Mouse (Mus musculus): ENCODE measurements around the gene Klk15.
"Not testable (repeated sequence)": the region's sequence is repeated elsewhere in the genome, so short reads cannot be mapped to it uniquely, and the experiment has no call there.

Gene Klk15

DNA sequence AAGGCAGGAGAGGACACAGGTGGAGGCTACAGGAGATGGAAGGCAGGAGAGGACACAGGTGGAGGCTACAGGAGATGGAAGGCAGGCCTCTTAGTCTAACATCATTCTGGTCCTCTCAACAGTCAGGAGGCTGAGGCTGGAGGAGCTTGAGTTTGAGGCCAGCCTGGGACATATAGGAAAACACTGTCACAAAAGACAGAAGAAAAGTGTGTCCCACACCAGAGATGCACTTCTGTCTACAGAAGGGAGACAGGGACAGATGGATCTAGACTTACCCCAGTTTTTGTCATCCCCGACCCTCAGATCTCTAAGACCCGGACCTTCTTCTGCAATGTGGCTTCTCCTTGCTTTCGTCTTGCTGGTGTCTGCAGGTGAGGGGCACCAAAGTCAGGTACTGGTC lies at the start of gene Klk15:
Klk15 (plus strand) TSS at position 301 of the 400 bp plus-strand sequence.
- in situ Hi-C loops (cut with MboI; ENCODE audit: unreplicated experiment in 2 of 2) = no loop called here

- in situ Hi-C loops (cut with MboI; ENCODE audit: unreplicated experiment in 2 of 2) = loop anchor here (5.0 to 25.0 kb wide), 6 partner anchors 204 to 746 kb away; partner anchors contain the start of genes Klk14 (in 1 of the 2) and Vsig10l (in 1 of the 2)
These were observed 42.2 kb upstream of the Klk15 start for GRCm38 (mm10) chr7:43891365-43891764.

DNA sequence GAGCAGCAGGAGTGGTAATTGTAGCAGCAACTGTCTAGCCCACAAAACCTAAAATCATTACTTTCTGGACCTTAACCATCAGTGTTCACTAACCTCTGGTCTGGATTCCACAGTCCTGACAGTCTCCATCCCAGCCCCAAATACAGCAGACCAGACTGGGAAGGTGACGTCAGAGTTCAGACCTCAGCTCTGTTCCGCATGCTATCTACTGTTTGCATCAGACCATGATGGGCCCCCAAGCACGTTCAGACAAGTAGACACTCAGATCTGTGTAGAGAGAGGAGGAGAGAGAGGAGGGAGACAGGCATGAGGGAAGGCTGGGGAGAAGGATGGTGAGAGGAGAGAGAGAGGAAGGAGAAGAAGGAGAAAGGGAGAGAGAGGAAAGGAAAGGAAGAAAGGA lies 41.8 kb upstream of the Klk15 start:
- in situ Hi-C loops (cut with MboI; ENCODE audit: unreplicated experiment in 2 of 2) = loop anchor here (5.0 to 25.0 kb wide), 6 partner anchors 204 to 746 kb away; partner anchors contain the start of genes Klk14 (in 1 of the 2) and Vsig10l (in 1 of the 2)

- in situ Hi-C loops (cut with MboI; ENCODE audit: unreplicated experiment in 2 of 2) = loop anchor here (5.0 to 25.0 kb wide), 6 partner anchors 208 to 742 kb away; partner anchors contain the start of genes Klk14 (in 1 of the 2) and Vsig10l (in 1 of the 2)
These were observed 38.7 kb upstream of the Klk15 start for GRCm38 (mm10) chr7:43894836-43895235.

DNA sequence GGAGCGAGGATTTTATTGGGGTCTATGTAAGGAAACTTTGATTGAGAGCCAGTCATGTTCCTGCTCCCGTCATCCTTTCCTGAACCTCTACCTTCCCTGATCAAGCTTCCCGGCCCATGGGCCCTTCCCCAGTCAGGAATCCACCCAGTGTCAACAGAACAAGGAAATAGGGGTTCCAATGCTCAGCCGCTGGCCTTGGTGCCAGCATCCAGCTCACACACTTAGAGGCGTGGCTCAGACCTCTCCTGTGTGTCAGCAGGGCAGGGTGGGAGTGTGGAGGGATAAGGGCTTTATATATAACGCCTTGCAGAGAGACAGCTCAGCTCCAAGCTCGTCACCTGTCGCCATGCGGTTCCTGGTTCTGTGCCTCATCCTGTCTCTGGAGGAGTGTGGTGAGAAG lies 18.7 kb upstream of the Klk15 start:
- in situ Hi-C loops (cut with MboI; ENCODE audit: unreplicated experiment in 2 of 2) = loop anchor here in 1 of 2 experiments (25.0 kb wide), 1 partner anchor 422 kb away; no protein-coding TSS in a partner anchor

DNA sequence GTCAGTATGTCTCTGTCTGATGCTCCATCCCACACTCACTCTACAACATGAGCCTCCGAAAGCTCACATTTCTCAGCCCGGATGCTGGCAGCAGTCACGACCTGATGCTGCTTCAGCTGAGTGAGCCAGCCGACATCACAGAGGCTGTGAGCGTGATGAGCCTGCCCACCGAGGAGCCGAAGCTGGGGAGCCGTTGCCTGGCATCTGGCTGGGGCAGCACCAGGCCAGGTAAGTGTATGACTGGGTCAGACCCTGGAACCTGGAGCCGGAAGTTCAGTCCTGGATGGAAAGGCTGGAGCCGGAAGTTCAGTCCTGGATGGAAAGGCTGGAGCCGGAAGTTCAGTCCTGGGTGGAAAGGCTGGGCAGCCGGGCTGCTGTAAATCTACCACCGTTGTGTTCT lies 15.1 kb upstream of the Klk15 start:
- in situ Hi-C loops (cut with MboI; ENCODE audit: unreplicated experiment in 2 of 2) = loop anchor here in 1 of 2 experiments (25.0 kb wide), 1 partner anchor 419 kb away; no protein-coding TSS in a partner anchor

DNA sequence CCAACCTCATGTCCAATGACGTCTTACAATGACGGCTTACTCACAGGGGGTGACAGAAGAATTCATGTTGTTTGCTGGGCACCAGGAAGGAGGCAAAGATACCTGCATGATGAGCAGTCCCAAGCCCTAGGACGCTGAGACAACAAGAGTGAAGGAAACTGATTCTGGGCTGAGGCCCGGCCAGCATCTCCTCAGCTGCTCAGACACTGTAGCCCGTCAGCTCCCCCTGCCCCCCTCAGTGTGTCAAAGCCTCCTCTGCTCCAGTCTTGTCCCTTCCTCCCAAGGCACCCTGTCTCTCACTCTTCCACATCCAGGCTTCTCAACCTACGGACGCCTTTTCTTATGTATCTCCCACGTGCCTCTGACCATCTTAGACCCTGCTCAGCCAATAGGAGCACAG lies 14.7 kb upstream of the Klk15 start:
- in situ Hi-C loops (cut with MboI; ENCODE audit: unreplicated experiment in 2 of 2) = loop anchor here in 1 of 2 experiments (25.0 kb wide), 1 partner anchor 418 kb away; no protein-coding TSS in a partner anchor

GRCm38 (mm10) chr7:43919559-43920451 lies 13.7 kb upstream of the Klk15 start:
- in situ Hi-C loops (cut with MboI; ENCODE audit: unreplicated experiment in 2 of 2) = loop anchor here in 1 of 2 experiments (25.0 kb wide), 1 partner anchor 417 kb away; no protein-coding TSS in a partner anchor

GRCm38 (mm10) chr7:43920582-43920981 lies 13.0 kb upstream of the Klk15 start:
- in situ Hi-C loops (cut with MboI; ENCODE audit: unreplicated experiment in 2 of 2) = loop anchor here in 1 of 2 experiments (25.0 kb wide), 1 partner anchor 417 kb away; no protein-coding TSS in a partner anchor

DNA sequence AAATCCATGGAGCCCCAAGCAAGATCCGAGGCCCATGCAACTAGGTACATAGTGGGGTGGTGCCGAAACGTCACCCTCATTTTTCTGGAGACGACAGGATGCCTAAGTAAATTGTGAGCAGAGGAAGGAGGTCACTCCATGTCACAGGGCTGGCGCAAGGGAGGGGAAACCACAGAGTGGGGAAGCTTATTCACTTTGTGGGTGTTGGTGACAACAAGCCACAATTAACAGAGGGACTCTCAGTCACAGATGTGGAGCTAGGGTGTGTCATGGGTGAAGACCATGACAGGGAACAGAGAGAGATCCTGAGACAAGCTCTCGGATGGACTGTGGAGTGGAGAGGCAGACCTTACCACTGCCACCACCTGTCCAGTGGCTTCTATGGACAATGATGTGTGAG lies 12.5 kb upstream of the Klk15 start:
- in situ Hi-C loops (cut with MboI; ENCODE audit: unreplicated experiment in 2 of 2) = loop anchor here in 1 of 2 experiments (25.0 kb wide), 1 partner anchor 416 kb away; no protein-coding TSS in a partner anchor

GRCm38 (mm10) chr7:43921941-43922340 lies 11.6 kb upstream of the Klk15 start:
- in situ Hi-C loops (cut with MboI; ENCODE audit: unreplicated experiment in 2 of 2) = loop anchor here in 1 of 2 experiments (25.0 kb wide), 1 partner anchor 415 kb away; no protein-coding TSS in a partner anchor

GRCm38 (mm10) chr7:43925985-43926384 lies 7.6 kb upstream of the Klk15 start:
- in situ Hi-C loops (cut with MboI; ENCODE audit: unreplicated experiment in 2 of 2) = no loop called here

DNA sequence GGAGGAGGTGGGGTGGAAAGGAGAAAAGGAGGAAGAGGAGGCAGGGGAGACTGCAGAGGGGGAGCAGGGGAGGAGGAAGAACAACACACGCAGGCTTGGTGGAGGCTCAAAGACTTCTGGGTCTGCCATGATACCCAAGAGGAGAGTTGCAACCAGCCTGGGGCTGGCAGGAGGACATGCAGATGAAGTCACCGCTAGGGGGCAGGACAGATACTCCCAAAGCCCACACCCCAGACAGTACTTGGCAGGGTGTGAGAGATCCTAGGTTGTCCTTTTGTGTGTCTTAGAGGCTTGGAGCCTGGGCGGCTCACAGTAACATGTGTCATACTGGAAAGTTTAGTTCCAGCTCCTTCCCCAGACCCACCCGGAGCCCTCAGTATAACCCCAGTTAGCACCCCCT lies 5.0 kb upstream of the Klk15 start:
- in situ Hi-C loops (cut with MboI; ENCODE audit: unreplicated experiment in 2 of 2) = no loop called here

DNA sequence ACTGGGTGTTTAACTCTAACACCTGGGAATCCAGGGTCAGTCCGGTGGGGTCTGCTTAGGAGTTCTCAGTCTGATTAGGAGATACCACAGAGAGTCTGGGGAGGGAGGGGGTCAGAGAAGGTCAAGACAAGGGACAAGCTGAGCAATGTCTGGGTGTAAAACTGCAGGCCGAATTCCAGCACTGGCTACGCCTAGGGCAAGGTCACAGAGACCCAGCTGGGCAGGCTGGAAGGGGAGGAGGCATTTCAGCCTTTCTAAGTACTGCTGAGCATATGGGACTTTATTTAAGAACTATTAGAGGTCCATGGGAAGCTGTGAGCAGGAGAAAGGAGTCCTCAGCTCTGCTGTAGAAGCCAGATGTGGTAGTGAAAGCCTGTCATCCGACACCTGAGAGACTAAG lies 1.2 kb upstream of the Klk15 start:
- in situ Hi-C loops (cut with MboI; ENCODE audit: unreplicated experiment in 2 of 2) = no loop called here

DNA sequence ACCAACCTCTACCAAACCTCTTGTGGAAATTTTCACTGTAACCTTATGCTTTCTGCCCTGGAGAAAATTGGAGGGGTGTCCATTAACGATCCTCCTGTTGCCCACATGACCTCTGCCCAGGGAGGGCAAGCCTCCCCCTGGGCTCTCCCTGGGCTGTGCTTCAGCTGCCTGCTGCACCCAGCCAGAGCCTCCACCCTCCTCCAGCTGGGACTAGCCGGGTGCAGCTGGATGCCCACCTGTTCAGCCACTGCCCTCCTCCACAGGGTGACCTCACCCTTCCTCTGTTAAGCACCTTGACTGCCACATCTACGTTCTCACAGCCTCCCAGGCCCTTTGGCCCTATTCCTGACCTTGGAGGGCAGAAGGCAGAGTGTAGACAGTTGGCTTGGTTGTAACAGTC lies 1.2 kb downstream of the Klk15 start:
- in situ Hi-C loops (cut with MboI; ENCODE audit: unreplicated experiment in 2 of 2) = no loop called here

DNA sequence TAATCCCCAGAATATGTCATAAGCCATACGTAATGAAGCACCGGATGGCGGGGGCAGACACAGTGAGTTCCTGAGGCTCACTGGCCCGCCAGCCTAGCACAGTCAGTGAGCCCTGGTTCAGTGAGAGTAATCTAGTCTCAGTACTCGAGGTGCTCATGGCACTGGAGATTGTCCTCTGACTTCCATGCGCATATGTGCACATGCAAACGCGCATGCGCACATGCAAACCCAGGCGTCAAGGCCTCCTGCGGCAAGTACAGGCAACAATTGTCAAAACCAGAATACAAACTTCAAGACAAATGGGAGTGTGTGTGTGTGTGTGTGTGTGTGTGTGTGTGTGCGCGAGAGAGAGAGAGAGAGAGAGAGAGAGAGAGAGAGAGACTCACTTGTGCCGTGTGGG lies 3.0 kb downstream of the Klk15 start:
- in situ Hi-C loops (cut with MboI; ENCODE audit: unreplicated experiment in 2 of 2) = no loop called here

- in situ Hi-C loops (cut with MboI; ENCODE audit: unreplicated experiment in 2 of 2) = not testable (repeated sequence)
These were observed 8.8 kb downstream of the Klk15 start for GRCm38 (mm10) chr7:43942293-43942692.

GRCm38 (mm10) chr7:43944727-43945264 lies 11.3 kb downstream of the Klk15 start:
- in situ Hi-C loops (cut with MboI; ENCODE audit: unreplicated experiment in 2 of 2) = no loop called here

DNA sequence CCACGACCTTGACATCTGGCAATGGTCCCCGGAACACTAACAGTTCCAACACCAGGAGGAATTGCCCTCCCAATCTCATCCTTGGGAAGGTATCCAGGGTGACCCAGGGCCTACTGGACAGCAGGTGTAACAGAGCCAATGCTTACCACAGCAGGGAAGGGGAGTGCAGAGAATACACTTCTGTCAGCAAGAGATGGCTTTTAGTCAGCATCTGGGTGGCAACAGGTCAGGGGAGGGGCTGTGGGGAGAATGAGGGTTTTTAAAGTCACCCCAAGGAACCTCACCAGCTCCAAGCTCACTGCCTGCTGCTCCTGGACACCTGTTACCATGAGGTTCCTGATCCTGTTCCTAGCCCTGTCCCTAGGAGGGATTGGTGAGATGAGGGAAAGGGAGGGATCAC lies 16.8 kb downstream of the Klk15 start, which contains the start of gene Klk1b8:
Klk1b8 (plus strand) TSS at position 301 of the 400 bp plus-strand sequence.
- in situ Hi-C loops (cut with MboI; ENCODE audit: unreplicated experiment in 2 of 2) = no loop called here

GRCm38 (mm10) chr7:43952703-43953102 lies 19.2 kb downstream of the Klk15 start:
- in situ Hi-C loops (cut with MboI; ENCODE audit: unreplicated experiment in 2 of 2) = no loop called here

DNA sequence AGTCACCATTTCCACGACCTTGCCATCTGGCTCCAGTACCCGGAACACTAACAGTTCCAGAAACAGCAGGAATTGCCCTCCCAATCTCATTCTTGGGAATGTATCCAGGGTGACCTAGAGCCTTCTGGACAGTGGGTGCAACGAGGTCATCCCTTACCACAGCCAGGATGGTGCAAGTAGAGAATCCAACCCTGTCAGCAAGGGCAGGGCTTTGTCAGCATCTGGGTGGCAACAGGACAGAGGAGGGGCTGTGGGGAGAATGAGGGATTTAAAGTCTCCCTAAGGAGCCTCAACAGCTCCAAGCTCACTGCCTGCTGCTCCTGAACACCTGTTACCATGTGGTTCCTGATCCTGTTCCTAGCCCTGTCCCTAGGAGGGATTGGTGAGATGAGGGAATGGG lies 32.9 kb downstream of the Klk15 start, which contains the start of gene Klk1b1:
Klk1b1 (plus strand) TSS at position 301 of the 400 bp plus-strand sequence.
- in situ Hi-C loops (cut with MboI; ENCODE audit: unreplicated experiment in 2 of 2) = no loop called here

All from v-Abl transformed pro-B cells (cell line).